Comparison of ENCODE assay signal across 8 mouse cellular contexts in genomic region chrX:53052652-53053500, GRCm38 (mm10).
DNase-seq lines count a peak whose midpoint lies in the region; ATAC-seq and TF ChIP-seq lines count a peak whose summit lies in the region.

No protein-coding gene starts in this region.

- peaks cover 3% of the 10 kb centered on the region; the same call in 1 of the 2 replicates for H3K36me3 ChIP-seq in kidney, embryonic 14.5 days (ENCODE audit: control insufficient read depth, insufficient read depth, low read length)
- H3K36me3 ChIP-seq in heart, postnatal 0 days (replicated peaks; ENCODE audit: control insufficient read depth, insufficient read depth, low read length) = peaks cover 8% of the 10 kb centered on the region
- no peaks in the 10 kb centered on the region for H3K36me3 ChIP-seq in liver, embryonic 14.5 days (replicated peaks; ENCODE audit: control insufficient read depth, insufficient read depth, low read depth)
- no peaks in the 10 kb centered on the region for H3K36me3 ChIP-seq in stomach, embryonic 15.5 days

- peak overlapping the region; percentile 7; the same call in 1 of the 2 replicates for H3K4me3 ChIP-seq in kidney, embryonic 14.5 days (ENCODE audit: low read length)
- no peak overlapping the region for H3K4me3 ChIP-seq in heart, postnatal 0 days (ENCODE audit: low read depth, low read length)
- H3K4me3 ChIP-seq in liver, embryonic 14.5 days (ENCODE audit: insufficient read depth in 1 of 2, low read depth in 2 of 2, low read length in 2 of 2) = peak overlapping the region in 1 of 2 experiments; percentile 18; a peak in 1 of 4 replicates
- no peak overlapping the region for H3K4me3 ChIP-seq in stomach, embryonic 15.5 days (replicated peaks)

- TF ChIP-seq EP300 in heart, postnatal 0 days (IDR thresholded peaks at IDR 0.05; ENCODE audit: low read depth) = peak; percentile 46
- TF ChIP-seq EP300 in liver, embryonic 14.5 days (IDR thresholded peaks at IDR 0.05; ENCODE audit: low read depth) = no peak

- ATAC-seq in kidney, embryonic 14.5 days (ENCODE audit: low FRiP score, low TSS enrichment) = peak; percentile 56
- peak; percentile 44 for ATAC-seq in heart, postnatal 0 days (ENCODE audit: insufficient read depth, low read depth)
- 0 out of 2 replicates have a peak, but pooled peaks have one; percentile 12 for ATAC-seq in liver, embryonic 14.5 days (ENCODE audit: insufficient read depth)
- peak; percentile 25; the same call in 1 of the 2 replicates for ATAC-seq in stomach, embryonic 15.5 days (ENCODE audit: insufficient read depth, low FRiP score, low read depth)
- no peak for ATAC-seq in CD4-positive, CD25-positive, alpha-beta regulatory T cell, adult 4 months

- H3K27me3 ChIP-seq in kidney, embryonic 14.5 days (ENCODE audit: control insufficient read depth, insufficient read depth, low read length) = no peaks in the 10 kb centered on the region
- H3K27me3 ChIP-seq in heart, postnatal 0 days (ENCODE audit: control insufficient read depth, insufficient read depth, low read length) = no peaks in the 10 kb centered on the region
- H3K27me3 ChIP-seq in liver, embryonic 14.5 days (ENCODE audit: control insufficient read depth, insufficient read depth, low read length) = peaks cover 3% of the 10 kb centered on the region
- H3K27me3 ChIP-seq in stomach, embryonic 15.5 days (replicated peaks) = no peaks in the 10 kb centered on the region

- no peak for DNase-seq in kidney, adult 9 months
- DNase-seq in adrenal gland, postnatal 25 days = peak; percentile 43
- DNase-seq in heart, postnatal 0 days (ENCODE audit: low spot score) = peak; percentile 79
- peak in 2 of 3 experiments; percentile 17 to 31 for DNase-seq in liver, embryonic 14.5 days (ENCODE audit: low read depth in 3 of 3, low spot score in 3 of 3)
- DNase-seq in Muller cell, postnatal 12 days (ENCODE audit: inconsistent ontology term) = no peak

- peak overlapping the region; percentile 28; the same call in 1 of the 2 replicates for H3K9ac ChIP-seq in kidney, embryonic 14.5 days (ENCODE audit: low read depth, low read length)
- no peak overlapping the region for H3K9ac ChIP-seq in heart, postnatal 0 days (replicated peaks; ENCODE audit: low read depth, low read length)
- H3K9ac ChIP-seq in liver, embryonic 14.5 days (replicated peaks) = no peak overlapping the region; the same call in 1 of the 2 replicates
- no peak overlapping the region for H3K9ac ChIP-seq in stomach, embryonic 15.5 days

- peak overlapping the region; percentile 69 for H3K27ac ChIP-seq in kidney, embryonic 14.5 days (ENCODE audit: low read depth, low read length)
- H3K27ac ChIP-seq in heart, postnatal 0 days (ENCODE audit: low read depth) = peak overlapping the region; percentile 60
- no peak overlapping the region for H3K27ac ChIP-seq in liver, embryonic 14.5 days
- peak overlapping the region; percentile 31; the same call in 1 of the 2 replicates for H3K27ac ChIP-seq in stomach, embryonic 15.5 days

- peak overlapping the region; percentile 24 for H3K4me2 ChIP-seq in kidney, embryonic 14.5 days (replicated peaks; ENCODE audit: low read depth, low read length)
- H3K4me2 ChIP-seq in heart, postnatal 0 days (ENCODE audit: low read depth, low read length) = no peak overlapping the region; the same call in 1 of the 2 replicates
- peak overlapping the region; percentile 51 for H3K4me2 ChIP-seq in liver, embryonic 14.5 days (ENCODE audit: low read depth)
- peak overlapping the region; percentile 27 for H3K4me2 ChIP-seq in stomach, embryonic 15.5 days

- H3K4me1 ChIP-seq in kidney, embryonic 14.5 days (ENCODE audit: control insufficient read depth, insufficient read depth, low read length) = peaks cover 5% of the 10 kb centered on the region; the same call in 1 of the 2 replicates
- 0 out of 2 replicates have a peak, but pooled peaks cover 2% of the 10 kb centered on the region for H3K4me1 ChIP-seq in heart, postnatal 0 days (ENCODE audit: control insufficient read depth, insufficient read depth)
- peaks cover 0 to 5% of the 10 kb centered on the region in 2 experiments; a peak in 2 of 4 replicates for H3K4me1 ChIP-seq in liver, embryonic 14.5 days (replicated peaks; ENCODE audit: control insufficient read depth in 2 of 2, insufficient read depth in 2 of 2, low read length in 1 of 2)
- H3K4me1 ChIP-seq in stomach, embryonic 15.5 days = peaks cover 6% of the 10 kb centered on the region; the same call in 1 of the 2 replicates

- WGBS in kidney, embryonic 14.5 days = 28% methylated on average over 13 of the region's 13 CpGs
- 11% methylated on average over 13 of the region's 13 CpGs for WGBS in heart, postnatal 0 days
- WGBS in liver, embryonic 14.5 days (ENCODE audit: insufficient replicate concordance) = 9% methylated on average over 13 of the region's 13 CpGs
- 15% methylated on average over 13 of the region's 13 CpGs for WGBS in stomach, embryonic 15.5 days

- H3K9me3 ChIP-seq in kidney, embryonic 14.5 days (ENCODE audit: control insufficient read depth, low read length) = no peaks in the 10 kb centered on the region
- H3K9me3 ChIP-seq in heart, postnatal 0 days (replicated peaks; ENCODE audit: control insufficient read depth, low read length) = no peaks in the 10 kb centered on the region
- H3K9me3 ChIP-seq in liver, embryonic 14.5 days (ENCODE audit: control insufficient read depth, low read length) = no peaks in the 10 kb centered on the region
- H3K9me3 ChIP-seq in stomach, embryonic 15.5 days = no peaks in the 10 kb centered on the region

- TF ChIP-seq CTCF in heart, postnatal 0 days (IDR thresholded peaks at IDR 0.05; ENCODE audit: low read depth) = no peak
- no peak for TF ChIP-seq CTCF in liver, embryonic 14.5 days (IDR thresholded peaks at IDR 0.05; ENCODE audit: low read depth)

Comparison
In these comparisons a context has a peak if more than half of its experiments do, and no peak if none do; other contexts are left out.
1. DNase-seq: peak in adrenal gland, postnatal 25 days (single experiment), heart, postnatal 0 days (single experiment) and liver, embryonic 14.5 days (2 of 3); none in kidney, adult 9 months (single experiment) and Muller cell, postnatal 12 days (single experiment).